Mouse (Mus musculus) CH12.LX (cell line): ENCODE measurements around the gene Espn.

ENCODE experiments used
- CTCF ChIP-seq, 2 experiments: IDR thresholded peaks in 1 of 2; conservative IDR thresholded peaks in 1 of 2; 2 replicates each; pipeline ENCODE4 v1.5.1; 2011 to 2012; ENCODE audit warnings: low read depth in 2 of 2, low read length in 2 of 2, improper control_type of control experiment in 1 of 2, inconsistent platforms in 1 of 2, mild to moderate bottlenecking in 1 of 2, moderate library complexity in 1 of 2
- ELF1 ChIP-seq: IDR thresholded peaks from 2 replicates; pipeline ENCODE4 v1.6.1; 2014; ENCODE audit warnings: low read depth, mild to moderate bottlenecking, inconsistent platforms, low read length, improper control_type of control experiment
- EP300 ChIP-seq: IDR thresholded peaks from 2 replicates; pipeline ENCODE4 v1.6.1; 2011; ENCODE audit warnings: low read length, improper control_type of control experiment
- POLR2A ChIP-seq: IDR thresholded peaks from 2 replicates; pipeline ENCODE4 v1.6.1; 2011; ENCODE audit warnings: low read depth, mild to moderate bottlenecking, improper control_type of control experiment, low read length
- RCOR1 ChIP-seq: conservative IDR thresholded peaks from 2 replicates; pipeline ENCODE4 v1.6.1; 2012; ENCODE audit warnings: low read depth, mild to moderate bottlenecking, inconsistent platforms, low read length, improper control_type of control experiment
- UBTF ChIP-seq: IDR thresholded peaks from 2 replicates; pipeline ENCODE4 v1.6.1; 2012; ENCODE audit warnings: low read depth, mild to moderate bottlenecking, inconsistent platforms, low read length, improper control_type of control experiment, moderate library complexity

DNA sequence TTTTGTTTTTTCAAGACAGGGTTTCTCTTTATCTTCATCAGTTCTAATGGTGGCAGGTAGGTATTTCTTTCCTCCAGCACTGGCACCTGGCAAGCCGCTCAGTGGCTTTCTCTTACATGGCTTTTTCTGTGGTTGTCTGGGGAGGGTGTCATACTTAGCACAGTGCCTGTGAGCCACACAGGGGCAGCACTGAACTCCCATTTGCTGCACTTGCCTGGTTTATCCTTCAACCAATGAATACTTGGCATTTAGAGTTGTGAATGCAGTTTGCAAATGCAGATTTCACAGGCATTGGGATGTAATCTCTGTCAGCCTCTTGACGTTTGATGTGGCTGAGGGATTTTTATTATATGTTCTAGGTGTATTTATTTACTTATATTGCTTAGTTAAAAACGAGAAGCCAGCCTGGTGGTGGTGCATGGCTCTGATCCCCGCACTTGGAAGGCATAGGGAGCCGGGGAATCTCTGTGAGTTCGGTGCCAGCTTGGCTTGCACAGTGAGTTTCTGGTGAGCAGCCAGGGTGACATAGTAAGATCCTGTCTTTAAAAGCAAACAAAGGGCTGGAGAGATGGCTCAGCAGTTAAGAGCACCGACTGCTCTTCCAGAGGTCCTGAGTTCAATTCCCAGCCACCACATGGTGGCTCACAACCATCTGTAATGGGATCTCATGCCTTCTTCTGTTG is 32.3 kb upstream of the Espn start:
- TF ChIP-seq ELF1 (no peak), POLR2A (no peak), CTCF (conservative IDR thresholded peaks at IDR 0.05 in 1 of 2, IDR thresholded peaks at IDR 0.05 in 1 of 2; ENCODE audit: low read depth in 2 of 2, low read length in 2 of 2) (peak in 1 of 2 experiments; percentile 45; a peak in 2 of 4 replicates), UBTF (no peak), RCOR1 (no peak), EP300 (no peak)
